Mouse (Mus musculus): Measurements from ENCODE around the gene Ptprj.

DNA sequence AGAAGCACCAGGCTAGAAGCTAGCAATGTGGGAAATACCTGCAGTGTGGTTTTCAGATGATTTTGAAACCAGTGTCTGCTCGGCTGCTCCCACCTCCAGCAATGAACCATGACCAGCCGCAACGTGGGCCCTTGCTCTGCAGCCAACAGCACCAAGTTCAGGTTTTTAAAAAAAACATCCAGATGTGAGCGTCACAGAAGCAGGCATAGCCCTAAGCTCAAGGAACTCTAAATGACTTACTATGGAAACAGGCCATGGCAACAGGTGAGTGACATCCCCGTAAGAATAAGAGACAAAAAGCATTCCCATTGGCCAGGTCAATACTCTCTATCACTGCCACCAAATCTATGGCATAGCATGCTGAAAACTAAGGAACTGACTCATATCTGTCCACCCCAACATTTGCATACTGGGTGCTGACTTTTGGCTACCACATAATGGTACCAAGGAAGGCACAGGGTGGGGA lies 33.3 kb downstream of the Ptprj start:
- TF ChIP-seq CTCF (IDR thresholded peaks at IDR 0.05), result no peak
- no peak for TF ChIP-seq EP300 (IDR thresholded peaks at IDR 0.05)

All from lung, postnatal 0 days (tissue).